Mouse (Mus musculus) stomach, embryonic 15.5 days (tissue): ENCODE data around the gene Kpnb1. TPM values are rescaled to one million over a fixed set of nuclear protein-coding genes. Genes with fewer than 3 reads are reported as not detected.
"Not testable (repeated sequence)": the region's sequence is repeated elsewhere in the genome, so short reads cannot be mapped to it uniquely, and the experiment has no call there.

Experiments
- ATAC-seq: fragments of 200-750 bp; cut with Nextera tagmentation; 2 replicates; pipeline ENCODE4 v1.8.0; 2017; ENCODE audit warnings: low read depth, moderate number of reproducible peaks, moderate TSS enrichment; ENCODE audit not compliant: insufficient read depth, low FRiP score
- H3K27ac ChIP-seq: fragments of 300-500 bp; sonication (generic); 2 replicates; pipeline ENCODE4 v1.5.1; 2015; ENCODE audit warnings: mild to moderate bottlenecking, inconsistent platforms
- H3K27me3 ChIP-seq: fragments of 300-500 bp; sonication (generic); replicated peaks from 2 replicates; pipeline ENCODE4 v1.6.1; 2015; ENCODE audit warnings: inconsistent platforms
- H3K36me3 ChIP-seq: fragments of 300-500 bp; sonication (generic); 2 replicates; pipeline ENCODE4 v1.6.1; 2015; ENCODE audit warnings: inconsistent platforms
- H3K4me1 ChIP-seq: fragments of 300-500 bp; sonication (generic); 2 replicates; pipeline ENCODE4 v1.6.1; 2015; ENCODE audit warnings: inconsistent platforms
- H3K4me2 ChIP-seq: fragments of 300-500 bp; sonication (generic); 2 replicates; pipeline ENCODE4 v1.6.1; 2015; ENCODE audit warnings: mild to moderate bottlenecking, inconsistent platforms
- H3K4me3 ChIP-seq: fragments of 300-500 bp; sonication (generic); replicated peaks from 2 replicates; pipeline ENCODE4 v1.5.1; 2015; ENCODE audit warnings: inconsistent platforms
- H3K9ac ChIP-seq: fragments of 300-500 bp; sonication (generic); 2 replicates; pipeline ENCODE4 v1.6.1; 2015; ENCODE audit warnings: inconsistent platforms
- H3K9me3 ChIP-seq: fragments of 300-500 bp; sonication (generic); 2 replicates; pipeline ENCODE4 v1.6.1; 2016; ENCODE audit warnings: inconsistent platforms
- WGBS: fragments of 180-500 bp; shearing (Covaris S2); methylation state at CpG from one replicate; pipeline ENCODE4 v1.1.7; 2015; 5-methylcytosine and 5-hydroxymethylcytosine counted together
- polyA plus RNA-seq: library from polyadenylated mRNA; unstranded; fragments of >200 nt; fragmentation: Nextera tagmentation; extraction: Ambion mirVana; gene quantifications from 2 replicates; pipeline ENCODE4 v1.2.1, GENCODE M21; 2015

The Kpnb1 gene
- polyA plus RNA-seq, 1 experiment from 2014 or later, result 47.2 TPM

- H3K27ac ChIP-seq, result no peak overlapping the region
- H3K9me3 ChIP-seq, result no peaks in the 10 kb centered on the region
- no peaks in the 10 kb centered on the region for H3K4me1 ChIP-seq
- H3K27me3 ChIP-seq, result no peaks in the 10 kb centered on the region
- no peak overlapping the region for H3K4me3 ChIP-seq
- no peaks in the 10 kb centered on the region for H3K36me3 ChIP-seq
- WGBS, result 19% methylated on average over 5 of the region's 5 CpGs
- no peak overlapping the region for H3K4me2 ChIP-seq
- ATAC-seq, result no peak
- H3K9ac ChIP-seq, result no peak overlapping the region
Observed at GRCm38 (mm10) chr11:97198601-97199000, 10.9 kb upstream of the Kpnb1 start.

- H3K4me2 ChIP-seq, result no peak overlapping the region
- ATAC-seq, result no peak
- no peak overlapping the region for H3K9ac ChIP-seq
- no peaks in the 10 kb centered on the region for H3K27me3 ChIP-seq
- H3K4me1 ChIP-seq, result no peaks in the 10 kb centered on the region
- H3K9me3 ChIP-seq, result no peaks in the 10 kb centered on the region
- H3K4me3 ChIP-seq, result no peak overlapping the region
- no peak overlapping the region for H3K27ac ChIP-seq
- 71% methylated on average over 8 of the region's 8 CpGs for WGBS
- H3K36me3 ChIP-seq, result no peaks in the 10 kb centered on the region
Observed at GRCm38 (mm10) chr11:97197021-97197420, 9.3 kb upstream of the Kpnb1 start.

- 74% methylated on average over 12 of the region's 12 CpGs for WGBS
- Histone ChIP-seq H3K27ac (no peak overlapping the region), H3K4me1 (no peaks in the 10 kb centered on the region), H3K36me3 (no peaks in the 10 kb centered on the region), H3K4me3 (no peak overlapping the region), H3K4me2 (no peak overlapping the region), H3K27me3 (no peaks in the 10 kb centered on the region), H3K9me3 (no peaks in the 10 kb centered on the region), H3K9ac (no peak overlapping the region)
- ATAC-seq, result no peak
Observed at GRCm38 (mm10) chr11:97196541-97196940, 8.9 kb upstream of the Kpnb1 start.

- peaks cover 3% of the 10 kb centered on the region; the same call in 1 of the 2 replicates for H3K4me1 ChIP-seq
- H3K27me3 ChIP-seq, result no peaks in the 10 kb centered on the region
- no peak overlapping the region for H3K4me2 ChIP-seq
- no peaks in the 10 kb centered on the region for H3K36me3 ChIP-seq
- no peak overlapping the region for H3K27ac ChIP-seq
- ATAC-seq, result no peak
- H3K4me3 ChIP-seq, result no peak overlapping the region
- H3K9ac ChIP-seq, result no peak overlapping the region
- no peaks in the 10 kb centered on the region for H3K9me3 ChIP-seq
Observed at GRCm38 (mm10) chr11:97192621-97192951, 4.9 kb upstream of the Kpnb1 start.

- Histone ChIP-seq H3K27me3 (no peaks in the 10 kb centered on the region), H3K36me3 (no peaks in the 10 kb centered on the region), H3K27ac (no peak overlapping the region), H3K4me1 (peaks cover 3% of the 10 kb centered on the region; the same call in 1 of the 2 replicates), H3K9ac (no peak overlapping the region), H3K9me3 (no peaks in the 10 kb centered on the region), H3K4me3 (no peak overlapping the region), H3K4me2 (no peak overlapping the region)
- ATAC-seq, result no peak
- 63% methylated on average over 6 of the region's 6 CpGs for WGBS
Observed at GRCm38 (mm10) chr11:97191915-97192620, 4.4 kb upstream of the Kpnb1 start.

GRCm38 (mm10) chr11:97190992-97191391, 3.3 kb upstream of the Kpnb1 start:
- Histone ChIP-seq H3K9ac (no peak overlapping the region), H3K27me3 (no peaks in the 10 kb centered on the region), H3K4me1 (peaks cover 5% of the 10 kb centered on the region), H3K4me3 (no peak overlapping the region), H3K9me3 (no peaks in the 10 kb centered on the region), H3K36me3 (no peaks in the 10 kb centered on the region), H3K27ac (no peak overlapping the region), H3K4me2 (no peak overlapping the region)
- 82% methylated on average over 6 of the region's 6 CpGs for WGBS
- no peak for ATAC-seq

- not testable (repeated sequence) for H3K36me3 ChIP-seq, H3K9ac ChIP-seq, H3K4me2 ChIP-seq, H3K27me3 ChIP-seq, H3K9me3 ChIP-seq, H3K4me3 ChIP-seq, ATAC-seq
- 84% methylated on average over 6 of the region's 6 CpGs for WGBS
- H3K4me1 ChIP-seq, result peaks cover 13% of the 10 kb centered on the region
- peak overlapping the region; percentile 97; the same call in 1 of the 2 replicates for H3K27ac ChIP-seq
Observed at GRCm38 (mm10) chr11:97189645-97190044, 2.0 kb upstream of the Kpnb1 start.

GRCm38 (mm10) chr11:97189231-97189630, 1.6 kb upstream of the Kpnb1 start:
- Histone ChIP-seq H3K36me3 (peaks cover 11% of the 10 kb centered on the region), H3K4me1 (peaks cover 13% of the 10 kb centered on the region), H3K9me3 (no peaks in the 10 kb centered on the region), H3K9ac (no peak overlapping the region), H3K27ac (peak overlapping the region; percentile 97; the same call in 1 of the 2 replicates), H3K27me3 (no peaks in the 10 kb centered on the region), H3K4me3 (no peak overlapping the region), H3K4me2 (peak overlapping the region; percentile 85)
- ATAC-seq, result no peak
- 35% methylated on average over 3 of the region's 3 CpGs for WGBS

- no peaks in the 10 kb centered on the region for H3K9me3 ChIP-seq
- peak overlapping the region; percentile 85 for H3K4me2 ChIP-seq
- peak overlapping the region; percentile 73 for H3K9ac ChIP-seq
- no peaks in the 10 kb centered on the region for H3K27me3 ChIP-seq
- peaks cover 14% of the 10 kb centered on the region for H3K4me1 ChIP-seq
- WGBS, result 0% methylated on average over 15 of the region's 15 CpGs
- H3K4me3 ChIP-seq, result peak overlapping the region; percentile 65
- peaks cover 16% of the 10 kb centered on the region for H3K36me3 ChIP-seq
- no peak for ATAC-seq
- H3K27ac ChIP-seq, result peak overlapping the region; percentile 97
Observed at GRCm38 (mm10) chr11:97188643-97188955, 918 bp upstream of the Kpnb1 start.

GRCm38 (mm10) chr11:97186947-97187763, 526 bp downstream of the Kpnb1 start:
- no peaks in the 10 kb centered on the region for H3K27me3 ChIP-seq
- peaks cover 30% of the 10 kb centered on the region for H3K36me3 ChIP-seq
- peak overlapping the region; percentile 84 for H3K4me2 ChIP-seq
- H3K27ac ChIP-seq, result peak overlapping the region; percentile 98
- H3K4me3 ChIP-seq, result peak overlapping the region; percentile 74
- peak overlapping the region; percentile 92 for H3K9ac ChIP-seq
- 1% methylated on average over 43 of the region's 74 CpGs for WGBS
- peak; percentile 73 for ATAC-seq
- no peaks in the 10 kb centered on the region for H3K9me3 ChIP-seq
- peaks cover 22% of the 10 kb centered on the region for H3K4me1 ChIP-seq

GRCm38 (mm10) chr11:97185704-97186614, 1.7 kb downstream of the Kpnb1 start:
- no peaks in the 10 kb centered on the region for H3K27me3 ChIP-seq
- peak overlapping the region; percentile 74; the same call in 1 of the 2 replicates for H3K27ac ChIP-seq
- peak overlapping the region; percentile 57; the same call in 1 of the 2 replicates for H3K9ac ChIP-seq
- peak overlapping the region; percentile 84 for H3K4me2 ChIP-seq
- no peak for ATAC-seq
- H3K4me3 ChIP-seq, result peak overlapping the region; percentile 74
- H3K4me1 ChIP-seq, result peaks cover 22% of the 10 kb centered on the region
- H3K36me3 ChIP-seq, result peaks cover 42% of the 10 kb centered on the region
- no peaks in the 10 kb centered on the region for H3K9me3 ChIP-seq
- WGBS, result 47% methylated on average over 5 of the region's 5 CpGs
